Mouse (Mus musculus) liver, embryonic 12.5 days (tissue): ENCODE measurements at regions not wholly inside any gene's neighbourhood (a gene's known extent, or its start where the extent isn't known, plus 50 kb on each side); places are given as distances from the start of the nearest gene placed in this dataset.

Experiments used
- ATAC-seq: fragments of 200-750 bp; cut with Nextera tagmentation; 2 replicates; pipeline ENCODE4 v1.8.0; 2017; ENCODE audit warnings: moderate number of reproducible peaks, mild to moderate bottlenecking, moderate library complexity
- H3K27ac ChIP-seq: fragments of 300-500 bp; sonication (generic); 2 replicates; pipeline ENCODE4 v1.5.1; 2016; ENCODE audit warnings: mild to moderate bottlenecking
- H3K27me3 ChIP-seq: fragments of 300-500 bp; sonication (generic); replicated peaks from 2 replicates; pipeline ENCODE4 v1.6.1; 2016; ENCODE audit warnings: mild to moderate bottlenecking, moderate library complexity
- H3K36me3 ChIP-seq: fragments of 300-500 bp; sonication (generic); 2 replicates; pipeline ENCODE4 v1.6.1; 2016; ENCODE audit warnings: mild to moderate bottlenecking, moderate library complexity
- H3K4me1 ChIP-seq: fragments of 300-500 bp; sonication (generic); 2 replicates; pipeline ENCODE4 v1.6.1; 2016
- H3K4me2 ChIP-seq: fragments of 300-500 bp; sonication (generic); 2 replicates; pipeline ENCODE4 v1.6.1; 2016; ENCODE audit warnings: mild to moderate bottlenecking, moderate library complexity
- H3K4me3 ChIP-seq: fragments of 300-500 bp; sonication (generic); 2 replicates; pipeline ENCODE4 v1.5.1; 2016; ENCODE audit warnings: mild to moderate bottlenecking, moderate library complexity
- H3K9ac ChIP-seq: fragments of 300-500 bp; sonication (generic); 2 replicates; pipeline ENCODE4 v1.6.1; 2016; ENCODE audit warnings: mild to moderate bottlenecking, moderate library complexity
- H3K9me3 ChIP-seq: fragments of 300-500 bp; sonication (generic); replicated peaks from 2 replicates; pipeline ENCODE4 v1.6.1; 2016; ENCODE audit warnings: mild to moderate bottlenecking, moderate library complexity
- WGBS: fragments of 180-500 bp; shearing (Covaris S2); methylation state at CpG from one replicate; pipeline ENCODE4 v1.1.7; 2016; ENCODE audit not compliant: insufficient replicate concordance; 5-methylcytosine and 5-hydroxymethylcytosine counted together

DNA sequence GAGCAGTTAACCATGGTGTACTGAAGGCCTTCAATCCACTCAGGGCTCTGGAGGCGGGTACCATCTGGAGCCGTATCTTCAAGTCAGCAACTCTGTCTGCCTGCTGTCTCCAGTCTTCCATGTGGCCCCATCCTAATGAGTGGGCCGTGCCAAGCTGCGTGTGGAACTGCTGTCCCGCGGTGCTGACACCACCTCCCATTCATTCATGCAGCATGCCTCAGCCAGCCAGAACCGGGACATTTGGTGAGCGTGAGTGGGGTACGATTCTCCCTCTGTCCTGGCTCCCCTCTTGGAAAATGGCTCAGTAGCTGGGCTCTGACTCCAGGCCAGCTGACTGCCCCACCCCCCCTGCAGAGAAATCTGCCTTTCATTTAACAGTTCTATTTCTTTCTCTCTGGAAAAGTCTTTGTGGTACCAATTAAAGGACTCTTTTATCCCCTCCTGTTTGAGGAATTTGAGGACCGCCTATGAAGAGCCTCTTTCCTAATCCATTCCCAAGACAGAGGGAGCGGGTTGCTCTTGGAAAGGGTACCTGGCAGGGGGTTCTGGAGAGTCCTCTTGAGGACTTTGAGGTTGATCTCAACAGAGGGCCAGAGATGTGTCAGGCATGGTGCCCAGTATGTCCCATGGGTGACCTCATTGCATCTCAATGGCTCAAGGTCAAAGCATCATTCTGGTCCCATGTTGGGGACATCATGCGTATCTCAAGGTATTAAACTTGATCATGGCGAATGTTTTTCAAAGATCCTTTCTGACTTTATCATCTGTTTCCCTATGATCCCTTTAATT lies 55.5 kb upstream of the Brd7 start:
- H3K9ac ChIP-seq = no peak overlapping the region
- no peaks in the 10 kb centered on the region for H3K36me3 ChIP-seq
- no peaks in the 10 kb centered on the region; the same call in 1 of the 2 replicates for H3K27me3 ChIP-seq
- no peak for ATAC-seq
- no peak overlapping the region for H3K27ac ChIP-seq
- no peak overlapping the region for H3K4me3 ChIP-seq
- no peak overlapping the region for H3K4me2 ChIP-seq
- WGBS = 68% methylated on average over 13 of the region's 13 CpGs
- H3K4me1 ChIP-seq = no peaks in the 10 kb centered on the region
- no peaks in the 10 kb centered on the region for H3K9me3 ChIP-seq

DNA sequence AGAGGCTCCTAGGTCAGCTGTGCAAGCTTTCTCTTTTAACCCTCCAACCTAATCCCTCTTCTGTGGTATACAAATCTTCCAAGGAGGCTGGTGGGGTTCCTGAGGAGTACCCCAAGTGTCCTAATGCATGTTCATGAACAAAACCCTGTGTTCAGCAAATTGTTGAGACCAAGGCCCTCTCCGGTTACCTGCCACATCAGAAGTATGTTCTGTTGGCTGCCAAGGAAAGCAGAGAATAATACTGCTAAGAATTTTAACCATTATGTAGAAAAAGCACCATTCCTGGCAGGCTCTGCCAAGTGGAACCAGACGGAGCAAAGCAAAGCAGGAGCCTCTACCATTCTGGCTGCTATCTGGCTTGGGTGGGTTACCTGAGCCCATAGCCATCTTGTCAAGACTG lies 61.3 kb upstream of the Brd7 start:
- Histone ChIP-seq H3K36me3 (no peaks in the 10 kb centered on the region), H3K4me1 (no peaks in the 10 kb centered on the region), H3K9me3 (no peaks in the 10 kb centered on the region), H3K4me3 (no peak overlapping the region), H3K9ac (no peak overlapping the region), H3K4me2 (no peak overlapping the region), H3K27me3 (0 out of 2 replicates have a peak, but pooled peaks cover 7% of the 10 kb centered on the region), H3K27ac (no peak overlapping the region)
- ATAC-seq = no peak
- 63% methylated on average over 2 of the region's 2 CpGs for WGBS

DNA sequence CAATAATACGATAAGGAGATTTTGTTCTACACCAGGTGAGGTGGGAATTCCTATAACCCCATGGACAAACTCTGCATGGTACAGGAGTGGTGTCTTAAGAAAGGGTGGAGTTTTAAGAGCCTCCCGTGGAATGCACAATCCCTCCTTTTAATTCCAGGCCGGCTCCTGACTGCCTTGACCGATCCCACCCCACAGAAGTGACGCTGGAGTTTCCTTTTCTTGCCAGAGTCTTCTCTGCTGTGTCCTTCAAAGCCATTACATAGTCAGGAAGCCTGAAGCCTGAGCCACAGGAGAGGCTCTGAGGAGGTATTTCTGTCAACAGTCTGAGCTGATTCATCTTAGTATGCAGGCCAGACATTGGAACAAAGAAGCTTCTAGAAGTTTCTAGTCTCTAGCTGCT lies 66.6 kb upstream of the Brd7 start:
- Histone ChIP-seq H3K36me3 (no peaks in the 10 kb centered on the region), H3K4me1 (no peaks in the 10 kb centered on the region), H3K4me3 (no peak overlapping the region), H3K27me3 (peaks cover 6% of the 10 kb centered on the region), H3K27ac (no peak overlapping the region), H3K9ac (no peak overlapping the region), H3K9me3 (no peaks in the 10 kb centered on the region), H3K4me2 (no peak overlapping the region)
- 73% methylated on average over 5 of the region's 5 CpGs for WGBS
- no peak for ATAC-seq

DNA sequence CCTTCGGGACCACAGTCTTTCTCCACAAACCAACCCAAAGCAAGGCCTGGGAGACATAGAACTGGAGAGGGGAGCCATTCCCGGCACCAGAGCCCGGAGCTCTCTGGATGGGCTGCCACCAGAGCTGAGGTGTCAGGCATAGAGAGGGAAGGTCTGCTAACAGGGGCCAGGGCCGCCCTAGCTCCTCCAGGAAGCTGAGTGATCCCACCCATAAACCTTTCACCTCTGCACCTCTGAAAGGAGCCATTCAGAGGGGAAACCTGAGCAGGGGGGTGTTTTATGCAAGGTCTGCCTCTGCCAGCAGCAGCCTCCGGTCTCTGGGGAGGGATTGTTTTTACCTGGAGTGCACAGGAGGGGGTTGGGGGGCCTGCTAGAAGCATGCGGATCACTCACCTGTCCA lies 69.4 kb upstream of the Brd7 start:
- 46% methylated on average over 6 of the region's 6 CpGs for WGBS
- Histone ChIP-seq H3K27ac (no peak overlapping the region), H3K9ac (no peak overlapping the region), H3K4me2 (no peak overlapping the region), H3K4me3 (no peak overlapping the region), H3K36me3 (no peaks in the 10 kb centered on the region), H3K4me1 (no peaks in the 10 kb centered on the region), H3K27me3 (peaks cover 21% of the 10 kb centered on the region), H3K9me3 (no peaks in the 10 kb centered on the region)
- ATAC-seq = no peak

DNA sequence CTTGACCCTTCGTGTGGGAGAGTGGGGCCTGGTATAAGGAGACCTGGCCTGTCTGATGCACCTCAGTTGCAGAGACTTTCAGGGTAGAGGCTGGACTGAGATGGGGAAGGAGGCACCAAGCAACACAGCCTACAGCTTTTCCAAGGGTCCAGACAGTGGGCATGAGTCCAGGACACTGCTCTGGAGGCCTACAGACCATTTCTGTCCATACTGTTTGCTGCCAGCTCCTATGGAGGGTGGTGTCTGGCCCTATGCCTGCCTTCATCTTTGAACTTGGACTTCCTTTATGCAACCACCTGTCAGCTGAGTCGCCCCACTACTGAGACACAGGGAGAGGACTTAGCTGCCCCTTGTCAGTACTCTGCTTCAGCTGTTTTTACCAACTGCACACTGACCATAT lies 73.7 kb upstream of the Brd7 start:
- ATAC-seq = no peak
- Histone ChIP-seq H3K4me3 (no peak overlapping the region), H3K27me3 (peaks cover 63% of the 10 kb centered on the region), H3K27ac (no peak overlapping the region), H3K36me3 (no peaks in the 10 kb centered on the region), H3K4me2 (no peak overlapping the region), H3K9me3 (no peaks in the 10 kb centered on the region), H3K4me1 (no peaks in the 10 kb centered on the region), H3K9ac (no peak overlapping the region)
- 56% methylated on average over 2 of the region's 2 CpGs for WGBS

DNA sequence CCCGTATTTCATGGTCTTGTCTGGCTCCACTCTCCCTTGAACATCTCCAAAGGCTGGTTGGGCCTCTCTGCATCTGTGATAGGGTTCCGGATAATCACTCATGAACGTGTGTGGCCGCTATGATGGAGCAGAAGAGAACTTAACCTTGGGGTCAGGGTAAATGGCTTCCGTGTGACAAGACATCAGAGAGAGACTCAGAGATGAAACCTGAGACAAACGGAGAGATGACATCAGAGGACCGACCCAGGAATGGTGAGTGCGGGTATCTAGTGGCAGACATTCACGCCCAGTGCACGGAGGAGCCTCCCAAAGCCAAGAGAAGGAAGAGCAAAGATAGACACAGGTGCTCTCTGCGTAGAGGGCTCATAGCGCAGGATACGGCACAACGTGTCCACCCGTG lies 78.2 kb upstream of the Brd7 start:
- peaks cover 63% of the 10 kb centered on the region for H3K27me3 ChIP-seq
- ATAC-seq = no peak
- no peaks in the 10 kb centered on the region for H3K4me1 ChIP-seq
- H3K4me2 ChIP-seq = no peak overlapping the region
- H3K27ac ChIP-seq = no peak overlapping the region
- no peak overlapping the region for H3K9ac ChIP-seq
- no peaks in the 10 kb centered on the region for H3K9me3 ChIP-seq
- H3K4me3 ChIP-seq = no peak overlapping the region
- H3K36me3 ChIP-seq = no peaks in the 10 kb centered on the region
- WGBS = 62% methylated on average over 15 of the region's 15 CpGs

DNA sequence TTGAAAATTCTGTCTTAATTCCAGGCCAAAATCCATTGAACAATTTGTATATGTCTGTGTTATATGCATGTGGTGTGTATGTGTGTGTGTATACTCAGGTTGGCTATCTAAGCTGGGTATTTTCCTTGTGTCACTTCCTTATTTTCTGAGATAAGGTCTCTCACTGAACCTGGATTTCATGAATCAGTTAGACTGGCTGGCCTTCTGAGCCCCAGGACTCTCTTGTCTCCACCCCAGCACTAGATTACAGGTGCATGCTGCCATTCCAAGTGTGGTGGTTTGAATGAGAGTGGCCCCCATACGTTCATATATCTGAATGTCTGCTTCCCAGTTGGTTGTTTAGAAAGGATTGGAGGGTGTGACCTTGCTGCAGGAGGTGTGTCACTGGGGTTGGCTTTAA lies 77.8 kb upstream of the Nkd1 start:
- WGBS = 15% methylated on average over 1 of the region's 1 CpGs
- Histone ChIP-seq H3K9me3 (no peaks in the 10 kb centered on the region), H3K4me3 (no peak overlapping the region), H3K9ac (no peak overlapping the region), H3K4me2 (no peak overlapping the region), H3K4me1 (no peaks in the 10 kb centered on the region), H3K36me3 (no peaks in the 10 kb centered on the region), H3K27ac (no peak overlapping the region), H3K27me3 (peaks cover 34% of the 10 kb centered on the region)
- no peak for ATAC-seq

DNA sequence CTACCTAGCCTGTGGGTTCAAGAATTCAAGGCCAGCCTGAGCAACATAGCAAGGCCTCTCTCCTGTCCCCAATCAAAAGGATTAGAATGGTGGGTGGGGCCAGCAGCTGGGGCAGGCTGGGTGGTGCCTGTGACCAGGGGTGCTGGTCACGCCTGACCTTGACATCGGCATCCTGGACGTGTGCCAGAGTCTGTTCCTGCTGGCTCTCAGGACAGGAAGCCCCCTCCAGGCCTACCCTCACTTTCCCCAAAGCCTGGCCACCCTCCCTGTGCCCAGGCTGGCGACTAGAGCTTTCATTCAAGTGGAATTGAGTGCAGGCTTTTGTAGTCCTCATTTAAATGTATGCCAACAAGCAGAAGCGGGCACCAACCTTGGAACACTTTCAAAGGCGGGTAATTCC lies 73.7 kb upstream of the Nkd1 start:
- 36% methylated on average over 6 of the region's 6 CpGs for WGBS
- ATAC-seq = no peak
- H3K4me3 ChIP-seq = no peak overlapping the region
- H3K36me3 ChIP-seq = no peaks in the 10 kb centered on the region
- H3K27me3 ChIP-seq = peaks cover 43% of the 10 kb centered on the region
- H3K4me1 ChIP-seq = peaks cover 4% of the 10 kb centered on the region; the same call in 1 of the 2 replicates
- no peak overlapping the region for H3K4me2 ChIP-seq
- no peak overlapping the region for H3K9ac ChIP-seq
- H3K9me3 ChIP-seq = no peaks in the 10 kb centered on the region
- H3K27ac ChIP-seq = no peak overlapping the region

DNA sequence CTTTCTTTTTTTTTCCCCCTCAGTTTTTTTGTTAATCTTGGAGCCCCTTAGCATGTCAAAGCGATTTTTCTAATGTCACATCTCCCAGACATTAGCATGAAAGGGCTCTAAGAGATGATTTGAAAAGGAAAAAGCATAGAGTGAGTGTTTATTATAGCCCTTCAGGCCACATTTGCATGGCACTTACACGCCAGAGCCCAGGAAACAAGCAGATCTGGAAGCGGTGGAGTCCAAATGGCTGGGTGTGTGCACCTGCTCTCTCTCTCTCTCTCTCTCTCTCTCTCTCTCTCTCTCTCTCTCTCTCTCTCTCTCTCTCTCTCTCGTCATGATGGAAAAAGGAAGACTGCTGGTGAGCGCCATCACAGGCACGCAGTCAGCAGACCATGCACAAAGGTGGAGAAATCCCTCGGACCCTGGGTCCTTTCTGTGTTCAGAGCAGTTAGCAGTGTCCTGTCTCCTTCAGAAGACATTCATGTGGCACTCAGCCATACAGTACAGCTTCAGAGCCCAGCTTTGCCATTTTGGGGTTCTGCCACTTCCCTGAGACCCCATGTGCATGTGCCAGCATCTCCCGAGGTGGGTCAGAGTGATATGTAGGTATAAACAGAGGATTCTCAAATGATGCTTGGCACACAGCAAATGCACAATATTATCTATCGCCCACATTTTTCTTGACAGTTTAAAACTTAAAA lies 73.2 kb upstream of the Nkd1 start:
- Histone ChIP-seq H3K27me3 (peaks cover 47% of the 10 kb centered on the region), H3K4me3 (no peak overlapping the region), H3K36me3 (no peaks in the 10 kb centered on the region), H3K9me3 (no peaks in the 10 kb centered on the region), H3K9ac (no peak overlapping the region), H3K4me1 (peaks cover 4% of the 10 kb centered on the region; the same call in 1 of the 2 replicates), H3K27ac (no peak overlapping the region), H3K4me2 (no peak overlapping the region)
- no peak for ATAC-seq
- WGBS = 67% methylated on average over 8 of the region's 9 CpGs

DNA sequence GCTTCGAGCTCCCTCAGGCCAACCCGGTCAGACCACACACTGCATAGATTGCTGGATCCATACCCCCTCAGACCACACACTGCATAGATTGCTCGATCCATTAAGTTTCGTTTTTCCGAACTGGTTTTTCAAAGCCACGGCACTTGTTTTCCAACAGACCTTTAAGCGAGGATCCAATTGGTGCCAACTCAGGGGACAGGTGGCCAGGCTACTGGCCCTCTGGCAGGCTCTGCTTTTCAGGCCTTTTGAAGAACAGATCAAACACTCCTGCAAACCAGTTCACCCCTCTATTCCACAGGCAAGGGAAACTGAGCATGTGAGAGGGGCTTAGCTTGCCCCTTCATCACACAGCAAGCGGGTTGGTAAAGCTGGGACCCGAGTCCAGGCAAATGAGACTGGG lies 72.2 kb upstream of the Nkd1 start:
- peaks cover 57% of the 10 kb centered on the region for H3K27me3 ChIP-seq

DNA sequence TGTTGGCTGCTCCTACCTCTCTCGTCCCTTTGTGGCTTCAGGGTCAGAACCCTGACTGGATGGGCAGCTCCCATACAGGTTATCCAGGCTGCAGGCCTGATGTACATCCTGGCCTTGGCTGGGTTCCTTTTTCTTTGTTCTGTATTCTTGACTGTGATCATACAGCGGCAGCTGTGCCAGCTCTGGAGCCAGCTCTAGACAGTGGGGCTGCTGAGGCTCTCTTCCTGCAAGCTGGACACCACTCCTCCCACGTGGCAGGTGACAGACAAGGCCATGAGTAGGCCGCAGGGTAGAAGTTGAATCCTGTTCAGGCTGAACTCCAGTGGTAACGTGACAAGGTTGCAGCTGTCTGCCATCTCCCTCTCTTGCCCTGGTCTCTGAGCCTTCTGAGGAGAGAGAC lies 71.6 kb upstream of the Nkd1 start:
- H3K4me2 ChIP-seq = no peak overlapping the region
- no peak overlapping the region for H3K27ac ChIP-seq
- H3K9me3 ChIP-seq = no peaks in the 10 kb centered on the region
- H3K4me3 ChIP-seq = no peak overlapping the region
- 42% methylated on average over 5 of the region's 5 CpGs for WGBS
- ATAC-seq = no peak
- peaks cover 10% of the 10 kb centered on the region; the same call in 1 of the 2 replicates for H3K4me1 ChIP-seq
- peaks cover 62% of the 10 kb centered on the region for H3K27me3 ChIP-seq
- no peak overlapping the region for H3K9ac ChIP-seq
- no peaks in the 10 kb centered on the region for H3K36me3 ChIP-seq

More for the DNA sequence above, 72.2 kb upstream of the Nkd1 start:
- 63% methylated on average over 9 of the region's 9 CpGs for WGBS
- Histone ChIP-seq H3K27ac (no peak overlapping the region), H3K4me1 (peaks cover 8% of the 10 kb centered on the region; the same call in 1 of the 2 replicates), H3K4me2 (no peak overlapping the region), H3K4me3 (no peak overlapping the region), H3K9me3 (no peaks in the 10 kb centered on the region), H3K9ac (no peak overlapping the region), H3K36me3 (no peaks in the 10 kb centered on the region)
- ATAC-seq = no peak

DNA sequence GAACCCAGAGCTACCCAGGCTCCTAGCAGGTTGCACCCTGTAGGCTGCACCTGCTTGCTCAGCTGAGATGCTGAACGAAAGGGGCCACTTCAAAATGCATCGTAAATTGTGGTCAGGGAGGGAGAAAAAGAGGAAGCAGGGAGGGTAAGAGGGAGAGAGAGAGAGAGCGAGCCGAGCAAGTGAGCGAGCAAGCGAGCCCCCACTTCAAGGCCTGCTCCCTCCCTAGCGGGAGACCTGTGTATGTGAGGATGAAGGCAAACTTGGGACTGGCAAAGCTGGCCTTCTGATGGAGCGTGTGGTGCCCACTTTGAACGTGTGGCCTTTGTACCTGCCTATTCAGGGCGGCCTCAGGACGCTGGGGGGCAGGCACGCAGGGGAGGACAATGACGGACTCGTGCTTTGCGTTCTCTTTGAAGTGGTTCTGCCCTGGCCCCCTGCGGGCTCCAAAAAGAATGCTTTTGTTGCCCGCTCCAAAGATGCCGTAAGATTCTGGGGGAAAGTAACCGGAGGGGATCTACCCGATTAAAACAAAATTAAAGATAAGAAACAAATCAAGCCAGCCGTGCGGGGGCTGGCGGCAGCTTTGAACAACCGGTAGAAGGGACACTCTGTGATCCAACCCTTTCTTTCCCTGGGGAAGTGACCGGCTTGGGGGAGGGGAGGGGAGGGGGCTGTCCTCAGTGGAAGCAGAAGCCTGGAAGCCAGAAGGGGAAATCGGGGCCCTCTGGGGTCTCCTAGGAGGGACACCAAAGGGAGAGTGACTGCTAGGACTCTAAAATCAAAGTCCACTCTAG lies 70.1 kb upstream of the Nkd1 start:
- H3K9me3 ChIP-seq = no peaks in the 10 kb centered on the region
- no peak overlapping the region for H3K4me3 ChIP-seq
- ATAC-seq = no peak
- no peak overlapping the region for H3K9ac ChIP-seq
- 4% methylated on average over 26 of the region's 26 CpGs for WGBS
- peaks cover 78% of the 10 kb centered on the region for H3K27me3 ChIP-seq
- H3K4me2 ChIP-seq = peak overlapping the region; percentile 15; the same call in 1 of the 2 replicates
- no peak overlapping the region for H3K27ac ChIP-seq
- H3K4me1 ChIP-seq = peaks cover 19% of the 10 kb centered on the region
- no peaks in the 10 kb centered on the region for H3K36me3 ChIP-seq
